Mouse (Mus musculus) cortical plate, adult 2 months (tissue): ENCODE data around the gene Gm9837. TPM values are rescaled to one million over a fixed set of nuclear protein-coding genes. Genes with fewer than 3 reads are reported as not detected.
A peak's percentile ranks its signal among the peaks of the same experiment; 100 is the strongest.

Experiments
- H3K27ac ChIP-seq: fragments of 200-500 bp; 2 replicates; pipeline ENCODE4 v1.5.1; 2012; ENCODE audit warnings: low read length, control low read depth, inconsistent platforms; ENCODE audit not compliant: insufficient read depth
- H3K4me1 ChIP-seq: fragments of 200-500 bp; 2 replicates; pipeline ENCODE4 v1.6.1; 2011; ENCODE audit warnings: low read length; ENCODE audit not compliant: control insufficient read depth, insufficient read depth
- H3K4me3 ChIP-seq: fragments of 200-500 bp; 2 replicates; pipeline ENCODE4 v1.5.1; 2011; ENCODE audit warnings: mild to moderate bottlenecking, low read length, control low read depth; ENCODE audit not compliant: insufficient read depth
- CTCF ChIP-seq: fragments of 200-500 bp; IDR thresholded peaks from 2 replicates; pipeline ENCODE4 v1.5.1; 2011; ENCODE audit warnings: mild to moderate bottlenecking, control low read depth, low read length; ENCODE audit not compliant: insufficient read depth; ENCODE audit errors: extremely low read depth
- POLR2A ChIP-seq: fragments of 200-500 bp; IDR thresholded peaks from 2 replicates; pipeline ENCODE4 v1.6.1; 2011; ENCODE audit warnings: mild to moderate bottlenecking, low read length, control low read depth; ENCODE audit not compliant: insufficient read depth; ENCODE audit errors: extremely low read depth
- polyA plus RNA-seq: library from polyadenylated mRNA; depleted of rRNA; stranded (reverse); fragments of >200 nt; gene quantifications from 2 replicates; pipeline ENCODE4 v1.2.3, GENCODE M21; 2012

Gm9837 gene
- polyA plus RNA-seq, 1 experiment, result not detected

DNA sequence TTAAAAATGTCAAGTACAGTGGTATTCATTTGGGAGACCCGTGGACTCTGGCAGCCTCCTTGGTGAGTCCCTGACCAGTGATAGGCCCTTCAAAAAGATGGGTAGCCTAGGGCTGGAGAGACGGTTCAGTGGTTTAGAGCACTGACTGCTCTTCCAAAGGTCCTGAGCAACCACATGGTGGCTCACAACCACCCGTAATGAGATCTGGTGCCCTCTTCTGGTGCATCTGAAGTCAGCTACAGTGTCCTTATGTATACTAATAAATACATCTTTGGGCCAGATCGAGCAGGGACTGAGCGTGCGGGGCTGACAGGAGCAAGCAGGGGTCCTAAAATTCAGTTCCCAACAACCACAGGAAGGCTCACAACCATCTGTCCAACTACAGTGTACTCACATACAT, 26.4 kb downstream of the Gm9837 start:
- no peak overlapping the region for H3K27ac ChIP-seq
- H3K4me1 ChIP-seq, result no peaks in the 10 kb centered on the region
- TF ChIP-seq POLR2A (no peak), CTCF (peak; percentile 43)
- no peak overlapping the region for H3K4me3 ChIP-seq

- Histone ChIP-seq H3K4me1 (no peaks in the 10 kb centered on the region), H3K4me3 (no peak overlapping the region), H3K27ac (no peak overlapping the region)
- TF ChIP-seq POLR2A, result no peak
- TF ChIP-seq CTCF, result no peak
Observed at GRCm38 (mm10) chr11:53441921-53442320, 28.4 kb downstream of the Gm9837 start.

- TF ChIP-seq POLR2A (no peak), CTCF (no peak)
- Histone ChIP-seq H3K27ac (no peak overlapping the region), H3K4me1 (peaks cover 3% of the 10 kb centered on the region), H3K4me3 (no peak overlapping the region)
Observed at GRCm38 (mm10) chr11:53436338-53436737, 33.9 kb downstream of the Gm9837 start.

GRCm38 (mm10) chr11:53435504-53435903, 34.8 kb downstream of the Gm9837 start:
- no peak overlapping the region for H3K4me3 ChIP-seq
- no peak for TF ChIP-seq CTCF
- TF ChIP-seq POLR2A, result no peak
- no peak overlapping the region for H3K27ac ChIP-seq
- peaks cover 4% of the 10 kb centered on the region for H3K4me1 ChIP-seq

- Histone ChIP-seq H3K4me3 (no peak overlapping the region), H3K4me1 (peaks cover 5% of the 10 kb centered on the region), H3K27ac (no peak overlapping the region)
- TF ChIP-seq CTCF (no peak), POLR2A (no peak)
Observed at GRCm38 (mm10) chr11:53433057-53433456, 37.2 kb downstream of the Gm9837 start.

GRCm38 (mm10) chr11:53431347-53432056, 38.8 kb downstream of the Gm9837 start:
- Histone ChIP-seq H3K27ac (peak overlapping the region; percentile 86), H3K4me3 (peak overlapping the region; percentile 74), H3K4me1 (peaks cover 5% of the 10 kb centered on the region)
- TF ChIP-seq CTCF, result no peak
- TF ChIP-seq POLR2A, result no peak

GRCm38 (mm10) chr11:53430670-53431346, 39.5 kb downstream of the Gm9837 start, which contains the start of the genes Uqcrq and Gdf9:
Uqcrq (minus strand) TSS chr11:53430831.
Gdf9 (plus strand) TSS chr11:53431023.
- H3K4me1 ChIP-seq, result peaks cover 5% of the 10 kb centered on the region
- peak within 1 kb of the TSS; percentile 74 for H3K4me3 ChIP-seq
- H3K27ac ChIP-seq, result peak within 1 kb of the TSS; percentile 86
- no peak for TF ChIP-seq CTCF
- TF ChIP-seq POLR2A, result peak; percentile 84

DNA sequence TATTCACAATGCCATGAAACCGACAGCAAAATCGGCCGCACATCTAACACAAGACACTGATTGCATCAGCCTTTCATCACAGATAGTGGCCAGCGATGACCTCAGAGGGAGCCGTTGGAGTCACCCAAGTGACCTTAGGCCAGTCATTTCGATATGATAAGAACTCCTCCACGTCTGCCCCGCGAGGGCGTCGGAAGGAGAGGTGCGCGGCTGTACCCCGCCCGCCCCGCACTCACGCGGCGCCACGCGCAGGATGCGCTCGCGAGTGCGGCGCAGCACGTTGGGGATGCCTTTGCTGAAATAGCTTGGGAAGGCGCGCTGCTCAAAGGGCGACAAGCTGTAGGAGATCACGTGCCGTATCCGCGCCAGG, 40.0 kb downstream of the Gm9837 start:
- Histone ChIP-seq H3K27ac (peak overlapping the region; percentile 79), H3K4me3 (peak overlapping the region; percentile 74), H3K4me1 (peaks cover 5% of the 10 kb centered on the region)
- TF ChIP-seq POLR2A, result no peak
- no peak for TF ChIP-seq CTCF

GRCm38 (mm10) chr11:53429182-53429581, 41.1 kb downstream of the Gm9837 start:
- H3K4me1 ChIP-seq, result peaks cover 5% of the 10 kb centered on the region
- peak overlapping the region; percentile 74; the same call in 1 of the 2 replicates for H3K4me3 ChIP-seq
- TF ChIP-seq POLR2A (no peak), CTCF (no peak)
- no peak overlapping the region for H3K27ac ChIP-seq

GRCm38 (mm10) chr11:53428716-53429057, 41.6 kb downstream of the Gm9837 start:
- peaks cover 5% of the 10 kb centered on the region for H3K4me1 ChIP-seq
- H3K27ac ChIP-seq, result no peak overlapping the region
- TF ChIP-seq CTCF, result no peak
- no peak for TF ChIP-seq POLR2A
- H3K4me3 ChIP-seq, result no peak overlapping the region
